Mouse (Mus musculus): Measurements from ENCODE around the gene Ccnd3. TPM values are rescaled to one million over a fixed set of nuclear protein-coding genes. Genes with fewer than 3 reads are reported as not detected.

The Ccnd3 gene
- polyA plus RNA-seq, 1 experiment from 2014 or later = 76.5 TPM

DNA sequence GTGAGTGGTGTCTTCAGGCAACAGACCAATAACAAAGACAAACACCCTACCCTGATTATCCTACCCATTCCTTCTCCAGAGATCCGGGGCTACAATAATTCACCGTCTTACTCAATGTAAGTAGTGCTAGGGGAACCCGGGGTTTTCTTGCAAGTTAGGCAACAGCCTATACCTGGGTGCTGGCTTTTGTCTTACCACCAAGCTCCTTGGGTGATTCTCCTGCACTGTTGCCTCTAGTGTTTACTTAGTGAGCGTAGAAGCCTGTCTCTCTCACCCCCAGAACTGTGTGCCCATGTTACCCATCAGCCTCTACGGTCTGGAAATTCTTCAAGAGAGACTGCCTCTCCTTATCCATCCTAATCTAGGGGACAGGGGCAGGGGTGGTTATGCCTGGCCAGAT is 623 bp upstream of the Ccnd3 start:
- Histone ChIP-seq H3K9me3 (replicated peaks) (no peaks in the 10 kb centered on the region), H3K27ac (replicated peaks) (no peak overlapping the region; the same call in 1 of the 2 replicates), H3K4me2 (peak overlapping the region; percentile 70), H3K27me3 (replicated peaks) (no peaks in the 10 kb centered on the region), H3K36me3 (peaks cover 3% of the 10 kb centered on the region; the same call in 1 of the 2 replicates), H3K4me1 (peaks cover 28% of the 10 kb centered on the region), H3K9ac (replicated peaks) (no peak overlapping the region), H3K4me3 (replicated peaks) (no peak overlapping the region)
- ATAC-seq (ENCODE audit: low FRiP score) = no peak
- WGBS = 70% methylated on average over 5 of the region's 5 CpGs

DNA sequence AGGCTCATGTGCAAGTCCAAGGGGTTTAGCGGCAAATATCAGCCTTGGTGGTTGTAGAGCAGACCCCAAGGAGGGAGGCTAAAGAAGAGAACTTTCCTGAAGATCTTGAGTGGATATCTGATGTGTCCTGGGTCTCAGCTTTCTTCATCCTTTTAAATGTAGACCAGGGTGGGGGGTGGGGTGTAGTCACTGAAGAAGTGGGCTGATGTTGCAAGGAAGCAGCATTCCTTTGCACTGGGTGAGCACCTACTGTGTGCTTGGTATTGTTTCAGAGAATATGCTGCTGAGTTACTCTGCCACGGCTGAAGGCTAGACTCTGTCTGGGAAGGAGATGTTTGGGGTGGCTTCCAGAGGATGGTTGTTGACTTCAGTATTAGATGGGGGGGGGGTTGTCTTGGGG is 715 bp downstream of the Ccnd3 start:
- no peaks in the 10 kb centered on the region for H3K27me3 ChIP-seq (replicated peaks)
- 69% methylated on average over 2 of the region's 2 CpGs for WGBS
- H3K36me3 ChIP-seq = no peaks in the 10 kb centered on the region
- no peak for ATAC-seq (ENCODE audit: low FRiP score)
- H3K9me3 ChIP-seq (replicated peaks) = no peaks in the 10 kb centered on the region
- H3K4me2 ChIP-seq = peak overlapping the region; percentile 70
- H3K27ac ChIP-seq (replicated peaks) = no peak overlapping the region
- no peak overlapping the region for H3K9ac ChIP-seq (replicated peaks)
- H3K4me3 ChIP-seq (replicated peaks) = 0 out of 2 replicates have a peak overlapping the region, but pooled peaks have one; percentile 33
- H3K4me1 ChIP-seq = peaks cover 28% of the 10 kb centered on the region

DNA sequence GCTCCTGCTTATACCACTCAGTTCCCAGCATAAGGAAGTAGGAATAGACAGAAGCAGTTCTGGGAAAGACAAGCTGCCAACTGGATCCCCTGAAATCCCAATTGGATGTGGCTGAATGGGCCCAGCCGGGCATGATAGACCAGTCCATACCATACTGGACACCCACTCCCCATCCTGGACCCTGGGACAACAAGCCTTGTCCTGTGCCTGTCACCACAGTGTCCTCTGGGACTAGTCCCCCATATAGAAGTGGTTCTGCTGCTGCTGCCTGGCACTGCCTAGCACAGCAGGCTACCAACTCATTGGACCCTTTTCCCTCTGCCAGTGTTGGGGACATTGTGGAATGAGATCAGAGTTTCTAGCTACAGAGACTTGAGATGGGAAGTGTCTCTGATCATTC is 1.2 kb downstream of the Ccnd3 start:
- 79% methylated on average over 1 of the region's 1 CpGs for WGBS
- Histone ChIP-seq H3K4me3 (replicated peaks) (no peak overlapping the region), H3K4me1 (peaks cover 25% of the 10 kb centered on the region), H3K9me3 (replicated peaks) (no peaks in the 10 kb centered on the region), H3K9ac (replicated peaks) (no peak overlapping the region), H3K27me3 (replicated peaks) (no peaks in the 10 kb centered on the region), H3K4me2 (no peak overlapping the region), H3K36me3 (no peaks in the 10 kb centered on the region), H3K27ac (replicated peaks) (no peak overlapping the region)
- no peak for ATAC-seq (ENCODE audit: low FRiP score)

DNA sequence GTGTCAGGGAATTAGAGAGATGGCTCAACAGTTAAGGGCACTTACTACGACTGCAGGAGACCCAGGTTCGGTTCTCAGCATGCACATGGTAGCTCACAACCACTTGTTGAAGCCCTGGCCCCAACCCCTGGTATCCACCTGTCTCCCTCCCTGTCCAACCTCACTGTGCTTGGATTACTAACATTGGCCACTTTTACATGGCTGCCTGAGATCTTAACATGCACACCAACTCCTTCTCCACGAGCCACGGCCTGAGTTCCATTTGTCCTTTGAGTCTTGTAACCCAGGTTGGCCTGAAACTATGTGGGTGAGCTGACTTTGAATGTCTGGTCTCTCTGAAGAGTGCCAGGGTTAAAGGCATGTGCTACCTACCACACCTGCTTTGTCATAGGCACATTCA is 1.8 kb downstream of the Ccnd3 start:
- Histone ChIP-seq H3K4me2 (no peak overlapping the region), H3K27me3 (replicated peaks) (no peaks in the 10 kb centered on the region), H3K9me3 (replicated peaks) (no peaks in the 10 kb centered on the region), H3K36me3 (no peaks in the 10 kb centered on the region), H3K9ac (replicated peaks) (no peak overlapping the region), H3K4me1 (peaks cover 26% of the 10 kb centered on the region), H3K27ac (replicated peaks) (no peak overlapping the region), H3K4me3 (replicated peaks) (no peak overlapping the region)
- ATAC-seq (ENCODE audit: low FRiP score) = no peak
- WGBS = 95% methylated on average over 4 of the region's 4 CpGs

DNA sequence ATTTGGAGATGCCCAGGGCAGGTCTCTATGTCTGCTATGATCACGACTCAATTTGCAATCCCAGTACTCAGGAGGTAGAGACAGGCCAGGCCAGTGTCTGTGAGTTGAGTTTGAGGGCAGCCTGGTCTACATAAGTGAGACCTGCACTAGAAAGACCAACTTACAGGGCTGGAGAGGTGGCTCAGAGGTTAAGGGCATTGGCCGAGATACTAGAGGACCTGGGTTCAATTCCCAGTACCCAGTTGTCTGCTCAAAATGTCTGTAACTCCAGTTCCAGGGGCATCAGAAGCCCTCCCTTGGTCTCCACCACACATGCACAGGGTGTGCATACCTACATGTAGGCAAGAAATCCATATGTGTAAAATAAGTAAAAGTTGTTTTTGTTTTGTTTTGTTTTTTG is 2.7 kb downstream of the Ccnd3 start:
- Histone ChIP-seq H3K9ac (replicated peaks) (no peak overlapping the region), H3K9me3 (replicated peaks) (no peaks in the 10 kb centered on the region), H3K4me2 (0 out of 2 replicates have a peak overlapping the region, but pooled peaks have one; percentile 34), H3K27ac (replicated peaks) (no peak overlapping the region; the same call in 1 of the 2 replicates), H3K4me3 (replicated peaks) (no peak overlapping the region), H3K36me3 (no peaks in the 10 kb centered on the region), H3K4me1 (peaks cover 28% of the 10 kb centered on the region), H3K27me3 (replicated peaks) (no peaks in the 10 kb centered on the region)
- 89% methylated on average over 2 of the region's 2 CpGs for WGBS
- ATAC-seq (ENCODE audit: low FRiP score) = no peak

DNA sequence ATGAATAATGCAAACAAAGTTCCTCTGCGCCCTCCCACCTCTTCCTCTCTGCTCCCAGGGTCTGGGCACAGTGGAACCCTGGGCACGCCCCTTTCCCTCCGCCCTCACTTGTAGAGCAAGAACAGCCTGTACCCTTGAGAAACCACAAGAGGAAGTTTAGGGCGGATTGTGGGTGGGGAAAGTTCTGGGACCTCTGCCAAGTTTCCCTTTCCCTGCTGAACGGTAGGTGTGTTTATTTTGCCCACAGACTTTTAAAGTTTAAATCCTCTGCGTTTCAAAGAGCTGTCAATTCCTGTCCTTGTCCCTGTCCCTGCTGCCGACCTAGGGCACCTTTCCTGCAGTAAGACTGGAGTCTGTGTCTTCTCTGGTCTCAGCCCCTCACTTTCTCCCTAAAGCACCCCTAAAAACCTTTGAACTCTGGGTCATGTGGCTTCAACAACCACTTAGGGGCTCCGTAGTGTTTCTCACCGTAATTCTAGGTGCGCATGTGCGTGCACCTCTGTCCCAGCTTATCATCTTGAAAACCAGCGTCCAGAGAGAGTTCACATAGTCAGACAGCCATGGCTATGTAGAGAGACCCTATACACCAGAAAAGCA is 3.3 kb downstream of the Ccnd3 start:
- H3K4me1 ChIP-seq = peaks cover 28% of the 10 kb centered on the region
- H3K9me3 ChIP-seq (replicated peaks) = no peaks in the 10 kb centered on the region
- H3K27me3 ChIP-seq (replicated peaks) = no peaks in the 10 kb centered on the region
- H3K4me2 ChIP-seq = peak overlapping the region; percentile 34
- peak overlapping the region; percentile 70 for H3K27ac ChIP-seq (replicated peaks)
- no peak overlapping the region for H3K4me3 ChIP-seq (replicated peaks)
- WGBS = 45% methylated on average over 12 of the region's 12 CpGs
- H3K9ac ChIP-seq (replicated peaks) = no peak overlapping the region
- H3K36me3 ChIP-seq = no peaks in the 10 kb centered on the region
- no peak for ATAC-seq (ENCODE audit: low FRiP score)

DNA sequence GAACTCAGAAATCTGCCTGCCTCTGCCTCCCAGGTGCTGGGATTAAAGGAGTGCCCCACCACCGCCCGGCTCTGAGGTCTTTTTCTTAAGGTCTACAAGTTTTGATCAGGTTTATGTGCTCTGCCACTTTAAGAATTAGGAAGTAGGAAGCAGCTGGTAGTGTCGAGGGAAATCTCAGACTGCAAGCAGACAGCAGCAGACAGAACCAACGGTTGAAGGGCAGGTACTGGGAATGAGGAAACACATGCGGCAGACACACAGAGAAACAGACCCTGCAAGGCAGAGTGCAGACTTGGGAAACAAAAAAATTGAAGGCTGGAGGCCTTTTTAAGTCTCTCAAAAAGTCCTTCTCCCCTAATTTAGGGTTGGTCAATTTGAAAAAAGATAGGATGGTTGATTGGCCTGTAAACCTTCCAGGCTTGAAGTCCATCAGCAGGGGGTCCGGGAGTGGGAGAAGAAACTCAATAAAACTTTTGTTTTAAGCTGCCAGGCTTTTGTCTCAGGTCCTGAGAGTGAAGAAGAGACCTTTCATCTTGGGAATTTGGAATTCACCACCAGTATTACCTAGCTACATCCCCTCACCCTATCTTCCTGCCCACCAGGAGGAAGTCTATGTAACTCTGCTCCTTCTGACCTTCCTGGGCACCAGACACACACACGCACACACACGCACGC is 4.3 kb downstream of the Ccnd3 start:
- H3K27me3 ChIP-seq (replicated peaks) = no peaks in the 10 kb centered on the region
- peaks cover 28% of the 10 kb centered on the region for H3K4me1 ChIP-seq
- H3K27ac ChIP-seq (replicated peaks) = no peak overlapping the region
- H3K36me3 ChIP-seq = no peaks in the 10 kb centered on the region
- H3K9me3 ChIP-seq (replicated peaks) = no peaks in the 10 kb centered on the region
- no peak overlapping the region for H3K9ac ChIP-seq (replicated peaks)
- no peak overlapping the region for H3K4me2 ChIP-seq
- no peak overlapping the region for H3K4me3 ChIP-seq (replicated peaks)
- 32% methylated on average over 9 of the region's 9 CpGs for WGBS
- no peak for ATAC-seq (ENCODE audit: low FRiP score)

DNA sequence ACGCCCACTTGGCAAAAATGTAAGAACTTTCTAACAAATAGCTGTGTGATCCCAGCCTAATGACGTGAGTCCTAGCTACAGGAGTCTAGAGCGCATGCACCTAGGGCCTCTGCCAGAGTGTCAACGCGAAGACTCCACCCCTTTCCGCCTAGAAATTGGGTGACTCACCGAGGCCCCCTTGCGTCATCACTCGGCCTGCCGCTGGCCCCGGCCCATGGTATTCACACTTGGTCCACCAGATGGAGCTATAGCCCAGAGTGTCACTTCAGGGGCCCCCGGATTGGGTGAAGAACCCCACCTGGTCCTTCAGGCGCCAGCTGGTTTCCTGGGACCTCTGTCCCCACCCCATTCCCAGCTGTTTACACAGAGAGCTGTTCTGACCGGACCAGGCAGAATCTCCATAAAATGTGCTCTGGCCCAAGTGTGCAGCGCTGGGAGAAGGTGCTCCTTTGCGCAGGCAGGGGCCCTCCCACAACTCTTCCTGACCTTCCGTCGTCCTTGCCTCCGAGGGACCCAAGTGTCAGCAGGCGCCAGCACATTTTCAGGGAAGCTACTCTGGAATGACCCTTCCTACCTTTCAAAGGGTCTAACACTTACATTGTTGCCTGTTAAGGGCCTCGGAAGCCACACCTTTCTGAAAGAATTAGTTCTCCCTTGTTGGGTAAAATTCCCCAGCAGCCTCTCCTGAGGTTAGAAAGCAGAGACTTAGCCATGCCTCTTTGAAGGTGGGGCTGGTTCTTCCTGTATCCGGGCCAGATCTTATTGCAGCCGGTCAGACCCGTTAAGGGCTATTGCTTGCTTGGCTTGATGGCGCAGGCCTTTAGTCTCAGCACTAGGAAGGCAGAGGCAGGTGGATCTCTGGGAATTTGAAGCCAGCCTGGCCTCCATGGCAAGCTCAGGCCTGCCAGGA is 6.5 kb downstream of the Ccnd3 start:
- peak overlapping the region; percentile 37 for H3K27ac ChIP-seq (replicated peaks)
- ATAC-seq (ENCODE audit: low FRiP score) = peak; percentile 84
- peaks cover 18% of the 10 kb centered on the region for H3K4me1 ChIP-seq
- H3K9me3 ChIP-seq (replicated peaks) = no peaks in the 10 kb centered on the region
- no peaks in the 10 kb centered on the region for H3K36me3 ChIP-seq
- peak overlapping the region; percentile 10; the same call in 1 of the 2 replicates for H3K4me3 ChIP-seq (replicated peaks)
- 18% methylated on average over 25 of the region's 25 CpGs for WGBS
- H3K27me3 ChIP-seq (replicated peaks) = no peaks in the 10 kb centered on the region
- H3K4me2 ChIP-seq = peak overlapping the region; percentile 46
- no peak overlapping the region for H3K9ac ChIP-seq (replicated peaks)

DNA sequence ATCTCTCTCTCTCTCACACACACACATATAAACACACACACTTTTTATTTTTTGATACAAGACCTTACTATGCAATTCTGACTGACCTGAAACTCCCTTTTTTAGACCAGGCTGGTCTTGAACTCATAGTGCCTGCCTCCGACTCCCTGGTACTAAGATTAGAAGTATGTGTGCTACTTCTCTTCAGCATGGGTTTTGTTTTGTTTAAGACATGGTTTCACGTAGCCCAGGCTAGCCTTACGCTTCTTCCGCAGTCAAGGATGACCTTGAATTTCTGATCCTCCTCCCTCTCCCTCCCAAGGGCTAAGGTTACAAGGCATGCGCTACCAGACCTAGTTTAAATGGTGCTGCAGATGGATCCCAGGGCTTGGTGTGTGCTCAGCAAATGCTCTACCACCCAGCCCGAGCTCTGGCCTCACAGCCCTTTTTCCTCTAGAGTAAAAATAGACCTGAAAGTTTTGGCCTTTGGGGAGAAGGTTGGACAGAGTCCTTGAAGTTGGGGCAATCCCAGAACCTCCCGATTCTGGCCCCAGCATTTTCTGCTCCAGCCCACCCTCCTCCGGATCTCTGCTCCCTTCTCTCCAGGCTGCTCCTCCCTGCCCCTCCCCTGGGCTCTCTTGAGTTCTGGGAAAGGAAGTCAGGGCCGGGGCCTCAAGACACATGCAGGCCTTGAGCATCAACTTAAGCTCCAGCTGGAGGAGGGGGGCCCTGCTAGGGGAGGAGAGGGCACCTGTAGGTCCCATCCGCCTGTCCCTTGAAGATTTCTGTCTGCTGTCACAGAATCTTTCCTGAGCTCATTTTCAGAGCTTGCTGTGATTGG is 8.3 kb downstream of the Ccnd3 start:
- H3K9me3 ChIP-seq (replicated peaks) = no peaks in the 10 kb centered on the region
- WGBS = 78% methylated on average over 10 of the region's 10 CpGs
- ATAC-seq (ENCODE audit: low FRiP score) = no peak
- 0 out of 2 replicates have a peak overlapping the region, but pooled peaks have one; percentile 33 for H3K27ac ChIP-seq (replicated peaks)
- peaks cover 13% of the 10 kb centered on the region for H3K4me1 ChIP-seq
- H3K36me3 ChIP-seq = no peaks in the 10 kb centered on the region
- no peak overlapping the region for H3K4me2 ChIP-seq
- no peak overlapping the region for H3K9ac ChIP-seq (replicated peaks)
- no peaks in the 10 kb centered on the region for H3K27me3 ChIP-seq (replicated peaks)
- no peak overlapping the region for H3K4me3 ChIP-seq (replicated peaks)

DNA sequence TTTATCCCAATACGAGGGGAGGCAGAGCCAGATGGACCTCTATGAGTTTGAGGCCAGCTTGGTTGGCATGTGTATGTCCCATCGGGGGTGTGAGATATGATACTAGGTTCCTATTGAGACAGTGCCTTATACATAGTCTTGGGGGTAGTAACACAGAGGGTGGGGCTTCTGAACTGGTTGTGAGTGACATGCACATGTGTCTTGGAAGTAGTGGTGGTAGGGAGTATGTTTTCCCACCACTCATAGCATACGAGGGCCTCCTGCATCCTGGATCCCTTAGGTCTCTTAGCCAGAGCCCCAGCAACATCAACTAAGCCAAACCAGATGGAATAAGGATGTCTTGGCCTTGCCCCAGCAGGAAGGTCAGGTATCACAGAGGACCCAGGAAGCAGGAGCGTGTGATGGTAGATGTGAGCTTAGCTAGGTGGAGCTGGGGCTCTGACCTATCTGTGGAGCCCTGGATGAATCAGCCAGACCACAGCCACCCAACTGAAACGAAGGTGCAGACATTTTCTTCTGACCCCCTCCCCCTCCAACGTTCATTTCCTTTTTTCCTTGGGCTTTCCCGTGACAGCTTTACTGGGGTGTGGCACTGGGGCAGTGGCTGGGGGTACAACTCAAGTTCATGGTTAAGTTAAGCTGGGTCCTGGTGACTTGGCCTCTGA is 10.5 kb downstream of the Ccnd3 start:
- H3K4me1 ChIP-seq = peaks cover 10% of the 10 kb centered on the region
- ATAC-seq (ENCODE audit: low FRiP score) = no peak
- H3K36me3 ChIP-seq = no peaks in the 10 kb centered on the region
- no peaks in the 10 kb centered on the region for H3K27me3 ChIP-seq (replicated peaks)
- no peak overlapping the region for H3K9ac ChIP-seq (replicated peaks)
- H3K9me3 ChIP-seq (replicated peaks) = no peaks in the 10 kb centered on the region
- no peak overlapping the region for H3K4me2 ChIP-seq
- H3K4me3 ChIP-seq (replicated peaks) = no peak overlapping the region
- no peak overlapping the region for H3K27ac ChIP-seq (replicated peaks)
- WGBS = 85% methylated on average over 7 of the region's 7 CpGs

DNA sequence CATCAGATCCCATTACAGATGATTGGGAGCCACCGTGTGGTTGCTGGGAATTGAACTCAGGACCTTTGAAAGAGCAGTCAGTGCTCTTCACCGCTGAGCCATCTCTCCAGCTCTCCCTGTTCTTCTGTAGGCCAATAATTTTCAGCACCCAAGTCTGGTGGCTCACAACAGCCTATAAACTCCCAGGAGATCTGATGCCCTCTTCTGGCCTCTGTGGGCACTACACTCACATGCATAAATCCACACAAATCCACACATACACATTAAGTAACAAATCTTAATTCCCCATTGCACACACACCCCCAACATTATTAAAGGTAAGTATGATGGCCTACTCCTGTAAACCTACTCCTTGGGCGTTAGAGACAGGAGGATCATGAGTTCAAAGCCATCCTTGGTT is 11.4 kb downstream of the Ccnd3 start:
- no peak for ATAC-seq (ENCODE audit: low FRiP score)
- 97% methylated on average over 3 of the region's 3 CpGs for WGBS
- Histone ChIP-seq H3K4me3 (replicated peaks) (no peak overlapping the region), H3K27me3 (replicated peaks) (no peaks in the 10 kb centered on the region), H3K9me3 (replicated peaks) (no peaks in the 10 kb centered on the region), H3K9ac (replicated peaks) (no peak overlapping the region), H3K4me2 (no peak overlapping the region), H3K27ac (replicated peaks) (no peak overlapping the region), H3K36me3 (no peaks in the 10 kb centered on the region), H3K4me1 (peaks cover 8% of the 10 kb centered on the region)

Measured in neural tube, embryonic 15.5 days (tissue).